Mouse (Mus musculus) spleen, adult 2 months (tissue): ENCODE measurements around the gene Vps26b. TPM values are rescaled to one million over a fixed set of nuclear protein-coding genes. Genes with fewer than 3 reads are reported as not detected.

Experiments used
- DNase-seq, 2 experiments: peaks; one replicate each; pipeline versions ENCODE4 v3.0.0 to v3.0.0-alpha.2; 2012 to 2021; ENCODE audit warnings: low spot score in 2 of 2, low read depth in 1 of 2
- H3K27ac ChIP-seq: fragments of 200-500 bp; 2 replicates; pipeline ENCODE4 v1.5.1; 2012; ENCODE audit warnings: low read length, inconsistent platforms; ENCODE audit not compliant: insufficient read depth
- H3K27me3 ChIP-seq: fragments of 200-500 bp; 2 replicates; pipeline ENCODE4 v1.6.1; 2012; ENCODE audit warnings: mild to moderate bottlenecking, moderate library complexity, low read length, inconsistent platforms; ENCODE audit not compliant: control insufficient read depth, insufficient read depth
- H3K36me3 ChIP-seq: fragments of 200-500 bp; 2 replicates; pipeline ENCODE4 v1.6.1; 2012; ENCODE audit warnings: mild to moderate bottlenecking, low read length, inconsistent platforms; ENCODE audit not compliant: control insufficient read depth, insufficient read depth
- H3K4me1 ChIP-seq: fragments of 200-500 bp; 2 replicates; pipeline ENCODE4 v1.6.1; 2011; ENCODE audit warnings: inconsistent platforms; ENCODE audit not compliant: control insufficient read depth, insufficient read depth, insufficient read length
- H3K4me3 ChIP-seq: fragments of 200-500 bp; 2 replicates; pipeline ENCODE4 v1.5.1; 2011; ENCODE audit warnings: mild to moderate bottlenecking, inconsistent platforms; ENCODE audit not compliant: insufficient read depth, insufficient read length; ENCODE audit errors: extremely low read depth
- CTCF ChIP-seq: fragments of 200-500 bp; IDR thresholded peaks from 2 replicates; pipeline ENCODE4 v1.5.1; 2011; ENCODE audit warnings: mild to moderate bottlenecking, inconsistent platforms; ENCODE audit not compliant: insufficient read depth, insufficient read length, insufficient replicate concordance; ENCODE audit errors: extremely low read depth
- POLR2A ChIP-seq: fragments of 200-500 bp; IDR thresholded peaks from 2 replicates; pipeline ENCODE4 v1.6.1; 2011; ENCODE audit warnings: low read depth, low read length, inconsistent platforms
- WGBS: fragments of 180-500 bp; shearing (Covaris S2); methylation state at CpG from one replicate; pipeline ENCODE4 v1.1.7; 2018; 5-methylcytosine and 5-hydroxymethylcytosine counted together
- polyA plus RNA-seq: library from polyadenylated mRNA; depleted of rRNA; stranded (reverse); fragments of >200 nt; gene quantifications from 2 replicates; pipeline ENCODE4 v1.2.3, GENCODE M21; 2012; rRNA removed

The Vps26b gene
- polyA plus RNA-seq, 1 experiment: 16.2 TPM

- WGBS: 83% methylated on average over 3 of the region's 3 CpGs
- Histone ChIP-seq H3K4me1 (no peaks in the 10 kb centered on the region), H3K36me3 (no peaks in the 10 kb centered on the region), H3K27ac (no peak overlapping the region), H3K27me3 (no peaks in the 10 kb centered on the region), H3K4me3 (no peak overlapping the region)
- TF ChIP-seq CTCF: no peak
- no peak for TF ChIP-seq POLR2A
- no peak for DNase-seq
Measured at GRCm38 (mm10) chr9:26993900-26994299, 36.0 kb downstream of the Vps26b start.

DNA sequence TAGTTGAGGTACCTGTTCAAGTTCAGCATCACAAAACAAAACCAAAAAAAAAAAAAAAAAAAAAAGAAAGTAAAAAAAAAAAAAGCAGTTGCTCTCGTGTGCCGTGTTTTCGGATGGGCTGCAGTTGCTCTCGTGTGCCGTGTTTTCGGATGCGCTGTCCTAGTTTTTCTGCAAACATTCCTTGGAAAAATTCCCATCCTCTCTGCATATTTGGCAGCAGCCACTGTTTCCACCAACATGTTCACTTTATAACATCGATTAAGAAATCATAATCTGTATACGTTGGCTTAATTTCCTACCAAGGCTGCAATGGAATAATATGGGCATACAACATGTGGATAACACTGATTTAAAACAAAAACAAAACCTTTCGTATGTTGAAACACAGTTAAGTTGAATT, 36.7 kb downstream of the Vps26b start:
- no peak overlapping the region for H3K27ac ChIP-seq
- no peaks in the 10 kb centered on the region for H3K27me3 ChIP-seq
- no peaks in the 10 kb centered on the region for H3K36me3 ChIP-seq
- no peak for DNase-seq
- WGBS: 93% methylated on average over 10 of the region's 10 CpGs
- TF ChIP-seq POLR2A (no peak), CTCF (no peak)
- H3K4me3 ChIP-seq: no peak overlapping the region
- H3K4me1 ChIP-seq: no peaks in the 10 kb centered on the region

DNA sequence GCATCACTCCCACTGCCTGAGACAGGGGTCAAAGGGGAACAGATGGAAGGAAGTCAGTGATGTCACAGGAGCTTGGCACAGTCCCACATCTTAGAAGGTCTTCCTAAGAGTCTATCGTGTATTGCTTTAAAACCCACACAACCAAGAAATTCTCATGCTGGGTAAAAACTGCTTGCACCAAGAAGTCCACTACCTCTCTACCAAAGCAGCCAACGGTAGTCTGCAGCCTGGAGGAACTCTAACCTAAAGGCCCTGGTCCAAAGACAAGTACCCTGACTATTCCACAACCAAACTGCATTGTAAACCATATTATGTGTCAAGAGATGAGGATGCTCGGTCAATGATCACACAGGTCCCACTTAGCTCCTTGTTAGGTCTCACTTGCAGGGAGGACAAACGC, 39.7 kb downstream of the Vps26b start:
- Histone ChIP-seq H3K27me3 (no peaks in the 10 kb centered on the region), H3K4me3 (no peak overlapping the region), H3K36me3 (peaks cover 3% of the 10 kb centered on the region), H3K4me1 (no peaks in the 10 kb centered on the region), H3K27ac (no peak overlapping the region)
- TF ChIP-seq CTCF (no peak), POLR2A (no peak)
- no peak for DNase-seq
- 90% methylated on average over 4 of the region's 4 CpGs for WGBS

DNA sequence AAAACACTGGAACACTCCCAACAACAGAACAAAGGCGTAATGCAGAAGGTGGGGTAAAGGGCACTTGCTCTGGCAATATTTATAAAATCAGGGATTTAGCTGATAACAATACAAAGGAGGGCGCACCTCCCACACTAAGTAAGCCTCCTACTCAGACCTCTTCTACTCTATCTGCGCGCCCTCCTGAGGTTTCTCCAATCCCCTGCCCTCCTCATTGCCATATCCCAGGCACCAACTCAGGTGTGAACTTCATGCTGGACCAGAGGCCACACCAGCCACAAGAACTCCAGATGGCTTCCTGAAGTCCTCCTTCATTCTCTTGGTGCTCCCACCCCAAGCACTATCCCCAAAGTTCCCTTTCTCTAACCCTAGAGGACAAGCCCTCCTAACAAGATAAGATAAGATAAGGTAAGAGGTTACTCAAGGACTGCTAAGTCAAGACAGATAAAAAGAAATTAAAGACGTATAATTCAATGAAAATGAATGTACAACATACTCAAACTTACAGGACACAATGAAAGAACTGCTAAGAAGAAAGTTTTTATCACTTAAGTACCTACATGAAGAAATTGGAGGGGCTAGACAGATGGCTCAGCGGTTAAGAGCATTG, 44.1 kb downstream of the Vps26b start:
- 95% methylated on average over 6 of the region's 6 CpGs for WGBS
- Histone ChIP-seq H3K27me3 (no peaks in the 10 kb centered on the region), H3K36me3 (peaks cover 3% of the 10 kb centered on the region), H3K4me1 (no peaks in the 10 kb centered on the region), H3K27ac (no peak overlapping the region), H3K4me3 (no peak overlapping the region)
- TF ChIP-seq POLR2A: no peak
- no peak for TF ChIP-seq CTCF
- no peak for DNase-seq

GRCm38 (mm10) chr9:26985090-26985613, 44.7 kb downstream of the Vps26b start:
- no peak for DNase-seq
- Histone ChIP-seq H3K27ac (no peak overlapping the region), H3K4me3 (no peak overlapping the region), H3K36me3 (peaks cover 3% of the 10 kb centered on the region), H3K4me1 (no peaks in the 10 kb centered on the region), H3K27me3 (no peaks in the 10 kb centered on the region)
- WGBS: 86% methylated on average over 2 of the region's 2 CpGs
- TF ChIP-seq POLR2A (no peak), CTCF (no peak)

DNA sequence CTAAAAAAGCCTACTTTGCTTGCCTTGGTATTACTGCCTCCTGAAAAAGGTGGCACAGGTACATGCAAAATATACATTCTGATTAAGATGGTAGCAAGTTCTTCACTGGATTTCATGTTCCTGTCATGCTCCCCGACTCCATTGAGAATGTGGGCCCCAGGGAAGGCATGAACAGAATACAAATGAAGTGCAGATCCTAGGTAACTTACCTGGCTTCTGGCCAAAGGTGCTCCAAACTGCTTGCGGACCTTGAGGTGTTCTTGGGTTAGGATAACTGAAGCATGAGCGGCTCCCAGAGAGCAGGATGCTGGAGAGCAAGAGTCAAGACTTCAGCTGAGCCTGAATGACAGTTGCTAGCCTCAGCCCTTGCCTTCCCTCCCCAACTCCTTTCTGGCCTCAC, 51.1 kb downstream of the Vps26b start:
- no peak for DNase-seq
- TF ChIP-seq POLR2A (no peak), CTCF (no peak)
- Histone ChIP-seq H3K36me3 (peaks cover 11% of the 10 kb centered on the region), H3K27me3 (no peaks in the 10 kb centered on the region), H3K27ac (no peak overlapping the region), H3K4me1 (no peaks in the 10 kb centered on the region), H3K4me3 (no peak overlapping the region)
- 97% methylated on average over 3 of the region's 3 CpGs for WGBS

GRCm38 (mm10) chr9:26977754-26978153, 52.1 kb downstream of the Vps26b start:
- Histone ChIP-seq H3K27ac (no peak overlapping the region), H3K36me3 (peaks cover 11% of the 10 kb centered on the region), H3K27me3 (no peaks in the 10 kb centered on the region), H3K4me1 (no peaks in the 10 kb centered on the region), H3K4me3 (no peak overlapping the region)
- TF ChIP-seq CTCF (no peak), POLR2A (no peak)
- 92% methylated on average over 9 of the region's 9 CpGs for WGBS
- no peak for DNase-seq

Other genes starting within 250 kb of the Vps26b start
- gene Glb1l2, start 223.6 kb downstream of the Vps26b start, polyA plus RNA-seq: 0.22 and 0.30 TPM in 2 replicates
- gene Glb1l3, start 169.2 kb downstream of the Vps26b start, polyA plus RNA-seq: not detected in 2 replicates
- not detected in 2 replicates for gene Gm1110, start 107.0 kb downstream of the Vps26b start, polyA plus RNA-seq
- 5.7 and 6.6 TPM in 2 replicates for gene Acad8, start 30.5 kb downstream of the Vps26b start, polyA plus RNA-seq
- gene Thyn1, start 30.4 kb downstream of the Vps26b start, polyA plus RNA-seq: 3.0 and 3.5 TPM in 2 replicates
- 17.2 and 19.8 TPM in 2 replicates for gene Ncapd3, start 110 bp upstream of the Vps26b start, polyA plus RNA-seq
- gene Jam3, start 125.4 kb upstream of the Vps26b start, polyA plus RNA-seq: 5.9 and 6.4 TPM in 2 replicates